Mouse (Mus musculus): ENCODE measurements around the gene Cd81.
A peak's percentile ranks its signal among the peaks of the same experiment; 100 is the strongest.

Gene Cd81

GRCm38 (mm10) chr7:143070506-143071070 is 18.0 kb downstream of the Cd81 start:
- no peak for DNase-seq

DNA sequence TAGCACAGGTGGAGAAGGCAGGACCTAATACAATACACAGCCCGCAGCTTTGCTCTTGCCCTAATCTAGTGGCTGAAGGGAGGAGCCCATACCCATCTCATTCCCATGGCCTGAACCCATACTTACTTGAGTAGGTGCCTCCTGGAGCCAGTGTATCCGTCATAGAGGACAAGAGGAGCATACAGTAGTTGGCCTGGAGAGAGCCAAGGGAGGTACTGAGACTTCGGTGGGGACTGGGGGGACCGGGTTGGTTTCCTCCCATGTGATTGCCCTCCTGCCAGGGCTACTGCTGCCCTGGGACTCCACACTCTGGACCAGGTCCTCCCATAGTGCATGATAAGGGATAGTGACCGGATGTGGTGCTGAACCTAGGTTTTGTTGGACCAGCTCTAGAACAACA is 20.1 kb downstream of the Cd81 start:
- no peak for DNase-seq

- DNase-seq, result peak; percentile 51
These were observed 20.5 kb downstream of the Cd81 start for GRCm38 (mm10) chr7:143073086-143073485.

GRCm38 (mm10) chr7:143075394-143075793 is 22.9 kb downstream of the Cd81 start:
- no peak for DNase-seq

DNA sequence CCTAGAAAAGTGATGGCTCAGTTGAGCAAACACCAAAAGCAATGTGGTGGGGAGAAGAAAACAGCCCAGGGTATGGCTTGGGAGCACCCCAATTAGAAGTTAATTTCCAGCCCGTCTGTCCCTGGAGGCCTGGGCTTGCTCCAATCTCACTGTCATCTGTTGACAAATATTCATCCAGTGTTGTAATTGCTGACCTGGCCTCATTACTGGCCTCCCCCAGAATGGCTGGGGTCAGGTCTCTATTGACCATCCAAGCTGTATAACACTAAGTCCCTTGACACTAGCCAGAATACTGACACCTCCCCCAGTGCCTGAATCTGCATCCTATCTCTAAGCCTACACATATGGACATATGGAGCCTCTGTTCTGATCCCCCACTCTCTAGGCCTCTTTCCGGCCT is 24.8 kb downstream of the Cd81 start:
- no peak for DNase-seq

DNA sequence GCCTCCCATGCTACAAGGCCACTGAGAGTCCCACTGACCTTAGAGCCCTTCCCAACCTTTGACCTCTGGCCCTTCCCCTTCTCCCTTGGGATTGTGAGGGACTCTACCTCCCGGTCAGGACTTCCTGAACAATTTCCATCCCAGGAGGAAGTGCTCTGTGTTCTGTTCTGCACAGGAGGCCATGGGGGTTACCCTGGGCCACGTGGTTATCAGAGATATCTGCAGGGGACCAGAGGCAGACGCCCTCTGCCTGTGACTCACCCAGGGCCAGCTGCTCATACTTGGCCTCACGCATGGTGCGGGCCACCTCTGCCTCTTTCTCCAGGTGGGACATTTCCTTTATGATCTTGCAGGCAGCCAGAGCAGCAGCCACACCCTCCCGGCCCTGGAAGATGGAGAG is 29.5 kb downstream of the Cd81 start:
- DNase-seq, result no peak

- DNase-seq, result no peak
These were observed 31.2 kb downstream of the Cd81 start for GRCm38 (mm10) chr7:143083708-143084107.

DNA sequence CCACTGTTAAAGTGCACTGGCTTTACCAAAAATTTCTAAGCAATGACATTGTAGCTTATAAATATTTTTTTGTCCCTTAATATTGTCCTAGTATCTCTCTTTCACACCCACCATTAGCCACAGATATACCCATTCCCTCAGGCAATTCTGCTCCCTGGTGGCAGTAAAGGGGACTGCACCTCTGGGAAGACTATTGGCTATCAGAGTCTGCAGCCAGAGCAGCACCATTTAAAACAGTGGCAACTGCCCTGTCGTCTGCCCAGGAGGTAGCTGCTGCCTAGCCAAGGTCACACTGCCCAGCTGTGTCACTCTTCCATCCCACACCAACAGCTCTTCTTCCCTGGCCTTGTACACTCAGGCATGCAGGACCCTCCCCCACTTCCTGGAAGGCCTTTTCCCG is 33.8 kb downstream of the Cd81 start:
- DNase-seq, result peak; percentile 74

DNA sequence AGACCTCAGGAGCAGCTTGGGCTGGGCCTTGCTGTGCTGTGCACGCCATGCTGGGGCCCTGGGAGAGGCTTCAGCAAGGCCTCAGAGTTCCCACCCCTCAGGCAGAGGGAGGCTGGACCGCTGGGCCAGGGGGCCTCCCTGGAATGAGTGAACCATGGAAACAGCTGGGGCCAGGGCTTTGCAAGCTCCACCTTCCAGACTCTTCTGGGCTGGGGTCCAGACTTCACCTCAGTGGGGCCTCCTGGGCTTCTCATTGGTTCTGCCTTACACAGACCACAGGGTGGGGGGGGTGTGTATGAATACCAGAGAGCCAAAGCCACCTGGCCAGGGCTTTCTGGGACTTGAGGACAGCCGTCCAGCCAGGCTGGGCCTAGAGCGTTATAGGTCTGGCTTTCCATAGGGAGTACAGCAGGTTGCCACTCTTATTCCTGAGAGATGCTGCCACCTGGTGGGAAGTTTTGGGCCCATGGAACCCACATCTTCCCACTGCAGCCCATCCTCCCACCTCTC is 34.6 kb downstream of the Cd81 start:
- DNase-seq, result peak; percentile 59

- DNase-seq, result no peak
These were observed 41.3 kb downstream of the Cd81 start for GRCm38 (mm10) chr7:143093847-143094246.

DNA sequence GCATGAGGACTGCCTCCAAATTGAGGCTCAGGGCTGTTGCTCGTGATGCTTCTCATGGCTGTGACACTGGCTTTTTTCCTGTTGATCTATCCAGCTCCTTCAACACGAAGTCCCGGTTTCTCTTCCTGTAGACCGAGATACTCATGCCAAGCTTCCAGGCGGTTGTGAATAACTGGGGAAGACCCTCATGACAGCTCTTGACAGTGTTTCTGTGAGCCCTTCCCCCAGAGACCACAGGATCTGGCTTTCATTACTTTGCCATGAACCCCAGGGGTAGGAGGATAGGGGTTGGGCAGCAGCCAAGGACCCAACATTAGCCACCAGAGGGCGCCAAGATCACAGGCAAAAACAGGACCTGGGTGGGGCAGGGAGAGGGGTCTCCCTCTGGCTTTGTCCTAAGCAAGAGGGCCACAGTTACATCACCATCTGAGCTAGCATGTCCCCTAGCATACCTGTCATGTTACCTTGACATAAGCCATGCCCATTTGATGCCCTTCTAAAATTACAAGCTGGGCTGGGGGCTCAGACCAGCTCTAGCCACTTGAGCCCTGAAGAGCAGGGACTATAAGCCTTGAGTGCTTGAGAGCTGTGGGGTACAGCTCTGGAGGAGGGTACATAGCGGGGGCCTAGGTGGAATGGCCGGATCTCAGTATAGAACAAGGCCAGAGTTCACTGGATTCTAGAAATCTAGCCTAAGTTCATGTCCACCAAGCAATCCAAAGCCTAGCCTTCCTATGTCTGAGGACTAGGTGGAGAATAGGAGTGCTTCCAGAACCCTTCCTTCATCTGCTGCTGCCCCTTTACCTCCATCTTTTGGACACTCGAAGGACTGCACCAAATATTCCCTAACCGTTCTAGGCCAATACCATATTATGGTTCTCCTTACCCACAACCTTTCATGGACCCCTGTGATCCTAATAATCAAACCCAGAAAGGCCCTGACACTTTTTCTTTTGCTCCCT is 42.3 kb downstream of the Cd81 start, which contains the start of gene Trpm5:
TSS of gene Trpm5 (minus strand) at position 51 of the 962 bp plus-strand sequence.
- DNase-seq, result peak; percentile 68

DNA sequence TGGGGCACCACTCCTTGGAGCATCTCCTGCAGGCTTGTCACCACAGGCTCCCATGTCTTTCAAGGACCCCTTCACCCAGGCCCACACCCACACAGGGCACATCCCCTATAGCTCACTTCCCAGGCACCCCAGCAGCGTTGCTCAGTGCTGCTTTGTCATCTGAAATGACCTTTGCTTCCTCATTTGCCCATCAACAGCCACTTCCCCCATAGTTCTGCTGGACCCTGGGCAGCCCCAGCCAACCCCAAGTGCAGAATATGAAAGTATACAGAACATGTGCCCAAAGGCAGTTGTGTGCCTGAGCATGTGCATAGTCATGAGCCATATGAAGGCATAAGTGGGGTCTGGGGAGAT is 43.0 kb downstream of the Cd81 start:
- no peak for DNase-seq

DNA sequence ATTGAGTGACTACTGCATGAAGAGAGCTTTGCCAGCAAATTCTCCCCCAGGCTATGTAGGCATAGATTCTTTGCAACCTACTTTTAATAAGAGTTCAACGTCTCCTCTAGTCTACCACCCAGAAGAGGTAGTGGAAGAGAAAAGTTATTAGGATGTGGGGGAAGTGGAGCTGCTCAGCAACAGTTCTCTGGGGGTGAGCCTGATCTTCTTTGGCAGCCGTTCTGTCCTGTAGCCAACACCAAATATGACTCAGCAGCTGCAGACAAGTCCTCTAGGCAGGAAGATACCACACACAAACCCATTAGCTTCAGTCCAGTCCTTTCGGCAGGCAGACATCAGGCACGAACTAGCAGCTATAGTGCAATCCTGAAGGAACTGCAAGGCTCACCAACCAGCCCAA is 48.2 kb downstream of the Cd81 start:
- DNase-seq, result no peak

DNA sequence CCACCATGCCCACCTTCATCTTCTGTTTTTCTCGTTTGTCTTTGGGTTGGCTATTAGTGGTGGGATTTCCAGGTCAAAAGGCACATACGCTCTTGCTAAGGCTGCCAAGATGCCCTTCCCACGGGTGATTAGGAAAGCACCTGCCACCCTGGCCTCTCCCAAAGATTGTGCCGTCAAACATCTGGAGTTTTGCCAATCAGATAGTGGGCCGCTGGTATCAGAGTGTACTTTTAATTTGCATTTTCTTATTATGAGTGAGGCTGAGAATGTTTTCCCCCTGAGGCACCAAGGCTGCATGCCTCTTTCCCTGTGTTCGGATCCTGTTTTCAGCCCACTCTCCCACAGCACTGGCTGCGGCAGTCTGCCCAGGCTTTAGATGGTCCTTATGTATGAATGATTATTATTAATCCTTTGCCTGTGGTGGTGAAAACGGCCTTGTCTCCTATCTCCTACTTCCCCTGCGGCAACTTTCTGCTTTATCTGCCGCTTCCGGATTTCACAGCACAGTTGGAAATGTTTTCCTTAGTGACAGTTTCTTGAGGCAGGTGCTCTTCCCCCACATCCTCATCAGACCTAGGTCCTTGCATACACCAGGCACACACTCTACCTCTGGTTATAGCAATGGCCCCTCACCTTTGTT is 52.8 kb downstream of the Cd81 start:
- DNase-seq, result peak; percentile 63

- no peak for DNase-seq
These were observed 53.5 kb downstream of the Cd81 start, which contains the start of gene Kcnq1 for GRCm38 (mm10) chr7:143106062-143106461. Gene Kcnq1 (plus strand): TSS chr7:143106362.

- DNase-seq, result peak; percentile 74
These were observed 54.3 kb downstream of the Cd81 start for GRCm38 (mm10) chr7:143106672-143107465.

DNA sequence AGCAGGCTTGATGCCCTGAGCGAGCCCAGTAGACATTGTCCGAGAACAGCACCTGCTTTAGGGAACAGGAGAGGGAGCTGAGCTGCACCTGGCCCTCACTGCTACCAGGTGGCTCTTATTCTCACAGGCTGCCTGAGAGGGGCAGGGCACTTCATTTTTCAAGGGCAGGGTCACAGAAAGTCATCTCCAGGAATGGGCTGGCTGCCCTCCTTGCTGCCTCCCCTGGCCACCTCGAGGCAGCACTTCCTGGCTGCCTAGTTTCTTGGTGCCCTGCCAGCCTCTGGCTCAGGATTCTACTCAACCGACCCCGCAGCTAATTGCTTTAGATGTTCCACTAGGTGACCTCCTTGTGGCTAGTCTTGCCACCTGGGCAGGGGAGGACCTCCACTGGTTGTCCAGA is 55.7 kb downstream of the Cd81 start:
- peak; percentile 72 for DNase-seq

DNA sequence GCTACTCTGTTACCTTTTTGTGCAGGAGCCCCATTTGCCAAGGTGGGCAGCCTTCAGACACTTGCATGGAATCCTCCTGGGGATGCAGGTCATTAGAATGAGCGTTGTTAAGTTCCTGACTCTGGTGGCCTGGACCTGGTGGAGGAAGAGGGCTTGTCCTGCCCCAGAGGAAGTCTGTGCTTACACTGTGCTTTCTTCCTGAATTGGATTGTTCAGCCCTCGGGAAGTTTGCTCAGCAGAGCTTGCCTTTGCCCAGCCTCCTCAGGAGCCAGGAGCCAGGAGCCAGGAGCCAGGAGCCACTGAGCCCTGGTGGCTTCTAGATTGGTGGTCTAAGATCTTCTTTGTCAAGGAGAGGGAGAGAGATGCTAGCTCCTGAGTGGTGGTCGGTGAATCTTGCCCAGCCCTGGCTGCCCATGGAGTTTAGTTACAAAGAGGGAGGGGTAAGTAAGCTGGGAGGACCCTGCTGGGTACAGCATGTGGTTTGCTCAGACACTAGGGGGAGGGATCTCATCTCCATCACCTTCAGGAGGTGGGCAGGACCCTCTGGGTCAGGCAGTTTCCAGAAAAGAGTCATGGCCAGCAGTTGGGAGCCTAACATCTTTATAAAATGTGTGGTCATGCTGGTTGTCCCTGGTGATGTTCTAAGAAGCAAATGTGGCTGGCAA is 56.6 kb downstream of the Cd81 start:
- DNase-seq, result peak; percentile 26

GRCm38 (mm10) chr7:143109696-143110095 is 57.2 kb downstream of the Cd81 start:
- DNase-seq, result no peak

DNA sequence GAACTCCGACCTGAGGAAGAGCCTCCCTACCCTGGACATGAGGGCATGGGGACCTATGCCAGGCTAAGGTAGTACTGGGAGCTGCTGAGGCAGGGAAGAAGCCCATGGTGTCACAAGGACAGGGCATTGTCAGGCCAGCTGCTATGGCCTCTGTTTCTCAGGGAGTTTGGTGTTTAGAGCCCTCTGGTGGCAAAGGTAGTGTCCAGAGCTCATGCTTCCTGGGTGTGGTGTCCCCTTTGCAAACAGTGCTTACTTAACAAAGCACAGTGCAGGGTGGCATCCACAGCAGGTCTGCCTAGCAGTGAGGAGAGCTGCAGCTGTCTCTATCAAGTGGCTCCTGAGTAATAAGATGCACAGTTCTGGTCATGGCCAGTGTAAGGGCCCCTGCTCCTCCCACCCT is 58.3 kb downstream of the Cd81 start:
- DNase-seq, result no peak

- DNase-seq, result no peak
These were observed 59.2 kb downstream of the Cd81 start for GRCm38 (mm10) chr7:143111719-143112118.

- DNase-seq, result no peak
These were observed 59.9 kb downstream of the Cd81 start for GRCm38 (mm10) chr7:143112395-143112794.
